Mouse (Mus musculus) cerebellum, adult (tissue): ENCODE data around the gene Myb.
A peak's percentile ranks its signal among the peaks of the same experiment; 100 is the strongest.

Source experiments
- ATAC-seq: cut with Nextera tagmentation; 2 replicates; pipeline ENCODE4 v1.9.2; 2017; ENCODE audit warnings: mild to moderate bottlenecking, moderate library complexity, mixed read lengths; ENCODE audit not compliant: insufficient number of reproducible peaks, low FRiP score, low TSS enrichment

The Myb gene

GRCm38 (mm10) chr10:21160537-21161358, at the start of gene Myb:
Gene Myb (minus strand): TSS chr10:21160984.
- ATAC-seq, result peak; percentile 42; the same call in 1 of the 2 replicates

DNA sequence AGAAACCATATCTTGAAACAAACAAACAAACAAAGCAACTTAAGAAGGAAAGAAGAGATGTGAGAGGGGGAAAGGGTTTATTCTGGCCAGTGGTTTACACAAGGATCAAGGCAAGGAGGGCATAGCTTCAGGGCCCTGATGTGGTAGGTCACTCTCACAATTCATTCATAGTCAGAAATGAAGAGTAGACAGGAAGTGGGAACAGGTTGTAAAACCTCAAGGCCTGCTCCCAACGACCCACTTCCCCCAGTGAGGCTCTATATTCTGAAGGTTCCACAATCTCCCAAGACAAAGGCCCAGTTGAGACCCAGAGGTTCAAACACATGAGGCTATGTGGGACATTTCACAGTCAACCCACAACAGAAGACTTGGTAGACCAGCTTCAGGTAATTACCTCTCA, 46.6 kb upstream of the Myb start:
- ATAC-seq, result no peak

DNA sequence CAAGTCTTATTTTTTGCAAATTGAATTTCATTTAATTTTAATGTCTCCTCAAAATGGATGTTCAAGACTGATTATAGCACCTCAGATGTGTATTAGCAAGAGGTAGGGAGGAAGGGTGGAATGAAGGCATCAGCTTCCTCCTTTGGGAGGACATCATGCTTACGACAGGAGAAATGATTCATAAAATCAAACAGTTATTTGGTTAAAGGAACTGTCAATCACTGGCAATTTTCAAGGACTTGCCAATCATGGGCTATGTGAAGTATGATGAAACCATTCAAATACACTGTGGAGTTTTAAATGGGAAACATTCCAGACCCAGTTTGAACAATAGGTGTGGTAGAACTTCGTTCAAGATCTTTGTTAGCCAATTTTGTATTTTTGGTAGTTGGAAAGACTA, 45.4 kb upstream of the Myb start:
- no peak for ATAC-seq

DNA sequence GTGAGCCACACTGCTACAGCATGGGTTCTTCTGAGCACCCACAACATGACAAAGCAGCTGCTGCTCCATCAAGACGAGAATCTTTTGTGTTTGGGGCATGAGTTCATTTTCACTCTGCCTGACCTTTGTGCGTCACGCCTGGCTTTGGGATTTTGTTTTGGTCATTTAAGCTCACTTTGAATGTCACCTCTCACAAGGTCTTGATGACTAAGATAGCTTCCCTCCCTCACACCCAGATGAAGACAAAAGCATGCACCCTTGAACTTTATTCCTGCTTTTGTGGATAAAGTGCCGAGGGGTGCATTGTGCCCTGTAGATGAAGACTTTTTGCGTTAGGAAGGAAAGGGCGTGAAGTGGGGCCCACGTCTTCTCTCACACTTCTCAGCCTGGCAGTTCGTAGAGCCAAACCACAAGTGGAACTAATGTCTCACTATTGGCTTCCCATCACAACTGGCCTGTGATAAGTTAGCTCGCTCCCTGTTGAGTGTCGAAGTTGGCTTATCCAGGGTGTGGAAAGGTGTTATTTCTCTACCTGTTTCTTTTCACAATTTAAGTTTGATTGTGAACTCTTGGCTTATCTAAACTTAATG, 43.8 kb upstream of the Myb start:
- ATAC-seq, result no peak

DNA sequence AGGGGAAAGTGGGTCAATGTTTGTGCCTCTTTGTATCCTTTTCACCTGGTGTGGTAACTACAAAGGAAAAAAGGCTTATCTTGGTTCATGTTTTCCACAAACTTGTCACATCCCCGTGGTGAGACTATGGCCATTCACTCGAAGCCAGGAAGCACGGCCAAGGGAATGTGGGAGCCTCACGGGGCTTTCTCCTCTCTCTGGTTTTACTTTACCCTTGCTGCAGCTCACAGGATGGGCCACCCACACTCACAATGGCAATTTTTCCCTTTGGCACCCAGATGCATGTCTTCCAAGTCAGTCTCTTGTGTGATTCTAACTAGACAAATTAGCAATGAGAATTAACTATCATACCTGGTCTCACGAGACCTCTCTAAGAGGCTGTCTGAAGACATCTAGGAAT, 43.1 kb upstream of the Myb start:
- no peak for ATAC-seq

DNA sequence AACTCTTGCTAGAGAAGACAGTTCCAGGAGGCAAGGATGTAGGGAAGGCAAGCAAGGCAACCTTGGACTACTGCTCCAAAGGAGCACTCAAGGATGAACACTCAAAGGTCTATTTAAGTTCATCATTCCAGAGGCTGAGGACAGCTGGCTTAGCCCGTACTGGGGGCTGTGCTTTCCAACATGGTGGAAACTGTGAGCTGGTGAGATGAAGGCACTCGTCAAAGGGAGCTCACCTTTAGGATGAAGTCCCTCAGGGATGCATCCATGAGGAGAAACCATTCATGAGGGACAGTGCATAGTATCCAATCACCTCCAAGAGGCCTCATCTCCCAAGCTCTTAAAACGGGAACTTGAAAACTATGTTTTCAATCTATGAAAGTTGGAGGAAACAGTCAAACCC, 42.7 kb upstream of the Myb start:
- ATAC-seq, result no peak

GRCm38 (mm10) chr10:21200761-21201160, 40.0 kb upstream of the Myb start:
- no peak for ATAC-seq

DNA sequence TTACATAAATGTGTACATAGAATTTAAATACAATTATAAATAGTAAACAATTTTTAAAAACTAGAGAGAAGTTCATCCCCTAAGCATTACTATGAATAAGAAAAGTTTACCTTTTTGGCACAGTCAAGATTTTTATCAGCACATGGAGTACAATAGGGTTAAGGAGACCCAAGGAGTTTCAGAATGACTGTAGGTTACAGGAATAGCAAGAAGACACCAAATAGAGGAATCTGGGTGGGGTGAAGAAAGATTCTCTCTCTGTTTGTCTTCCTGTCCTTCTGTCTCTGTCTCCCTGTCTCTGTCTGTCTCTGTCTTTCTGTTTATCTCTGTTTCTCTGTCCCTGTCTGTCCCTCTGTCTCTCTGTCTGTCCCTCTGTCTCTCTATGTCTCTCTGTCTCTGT, 39.5 kb upstream of the Myb start:
- no peak for ATAC-seq

DNA sequence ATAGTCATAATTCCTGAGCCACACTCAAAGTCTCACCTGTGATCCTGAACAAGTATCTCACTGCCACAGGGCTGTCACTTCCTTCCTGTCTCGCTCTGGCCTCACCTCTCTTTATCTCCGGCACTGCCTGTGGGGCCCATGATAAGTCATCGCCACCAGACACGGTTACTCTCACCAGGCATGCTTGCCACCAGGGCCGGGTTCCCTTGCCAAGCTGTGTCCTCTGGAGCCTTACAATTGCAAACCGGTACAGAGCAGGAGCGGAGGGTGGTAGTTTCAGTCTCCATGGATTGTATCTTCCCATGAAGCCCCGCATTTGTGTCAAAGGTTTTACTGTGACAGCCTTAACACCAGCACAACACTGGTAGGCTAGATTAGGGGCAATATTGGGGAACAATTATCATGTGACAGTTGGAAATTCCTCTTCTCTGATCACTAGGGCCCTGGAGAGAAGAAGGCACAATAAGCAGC, 35.9 kb upstream of the Myb start:
- no peak for ATAC-seq

GRCm38 (mm10) chr10:21195597-21195996, 34.8 kb upstream of the Myb start:
- ATAC-seq, result no peak

GRCm38 (mm10) chr10:21193935-21194505, 33.2 kb upstream of the Myb start:
- ATAC-seq, result no peak

DNA sequence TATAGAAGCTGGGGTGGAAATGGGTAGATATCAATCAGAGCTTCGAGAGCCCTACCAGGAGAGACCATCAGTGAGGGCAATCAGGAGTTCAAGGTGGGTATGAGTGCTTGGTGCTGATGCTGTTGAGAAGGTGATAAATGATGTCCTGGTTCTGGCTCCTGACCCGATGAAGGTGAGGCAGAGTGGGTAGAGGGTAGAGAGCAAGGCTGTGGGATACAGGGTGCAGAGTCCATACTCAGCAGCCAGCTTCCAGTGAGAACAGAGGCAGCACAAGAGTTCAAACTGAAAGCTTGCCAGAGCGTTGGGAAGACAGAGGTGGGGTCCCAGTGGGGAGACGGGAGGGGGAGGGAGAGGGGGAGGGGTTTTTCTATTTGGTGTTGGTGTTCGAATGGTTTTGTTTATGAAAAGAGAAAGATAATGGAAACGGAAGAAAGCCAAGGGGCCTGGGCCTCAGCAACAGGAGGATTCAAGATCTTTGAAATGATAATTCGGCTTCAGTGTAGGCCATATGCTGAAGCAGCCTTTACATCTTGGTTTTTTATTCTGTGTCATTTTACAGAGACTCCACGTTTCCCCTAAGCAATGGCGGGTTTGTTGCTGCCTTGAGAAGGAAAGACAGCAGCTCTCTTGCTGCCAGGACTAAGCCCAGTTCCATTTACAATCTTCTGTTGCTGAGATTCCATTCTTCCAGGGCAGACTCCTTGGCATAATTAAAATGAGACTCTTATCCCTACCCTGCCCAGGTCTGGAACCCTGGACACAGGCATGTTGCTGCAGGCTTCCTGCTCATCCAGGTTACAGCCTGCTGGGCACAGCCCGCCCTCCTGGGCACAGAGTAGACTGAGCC, 32.5 kb upstream of the Myb start:
- no peak for ATAC-seq

DNA sequence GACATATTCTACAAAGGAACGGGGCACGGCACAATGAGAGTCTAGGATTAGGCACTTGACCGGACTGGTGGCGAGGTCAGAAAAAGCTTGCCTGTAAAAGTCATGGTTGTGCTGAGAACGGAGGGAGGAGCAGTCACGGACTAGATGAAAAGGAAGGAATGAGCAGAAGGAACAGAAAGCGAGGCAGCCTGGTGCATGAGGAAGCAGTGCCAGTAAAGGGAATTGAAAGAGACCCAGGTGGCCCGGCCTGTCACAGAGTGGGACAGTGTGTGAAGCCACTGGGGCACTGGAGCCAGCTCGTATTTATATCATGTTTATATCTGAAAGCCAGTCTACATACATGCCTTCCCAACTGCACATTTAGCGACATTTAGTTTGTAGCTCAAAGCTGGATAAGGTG, 31.7 kb upstream of the Myb start:
- no peak for ATAC-seq

DNA sequence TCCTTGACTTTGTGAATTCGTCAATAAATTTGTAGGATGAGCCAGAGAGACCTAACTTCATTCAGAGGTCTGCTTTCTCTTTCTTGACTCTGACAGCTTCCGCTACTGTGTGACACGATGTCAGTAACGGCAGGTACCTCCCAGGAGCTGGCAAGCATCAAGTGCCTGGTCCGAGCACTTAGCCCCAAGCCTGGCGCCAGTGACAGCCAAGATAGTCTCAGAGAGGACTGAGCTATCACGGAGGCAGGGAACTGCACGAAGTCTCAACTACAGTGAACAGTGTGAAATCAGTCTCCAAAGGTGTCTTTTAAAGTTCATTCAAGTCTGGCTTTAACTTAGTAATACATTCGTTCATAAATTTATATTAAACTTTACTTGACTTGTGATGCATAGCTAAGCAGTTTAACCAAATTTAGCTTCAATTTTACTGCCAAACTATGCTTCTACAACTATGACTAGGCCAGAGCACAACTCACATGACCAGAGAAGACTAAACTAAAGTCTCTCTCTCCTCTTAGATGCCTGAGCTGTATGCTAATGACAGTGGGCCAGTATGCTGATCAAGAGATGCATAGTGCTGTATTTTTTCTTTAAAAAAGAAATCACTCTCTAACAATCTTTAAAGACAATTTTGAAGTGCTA, 29.1 kb upstream of the Myb start:
- ATAC-seq, result no peak

DNA sequence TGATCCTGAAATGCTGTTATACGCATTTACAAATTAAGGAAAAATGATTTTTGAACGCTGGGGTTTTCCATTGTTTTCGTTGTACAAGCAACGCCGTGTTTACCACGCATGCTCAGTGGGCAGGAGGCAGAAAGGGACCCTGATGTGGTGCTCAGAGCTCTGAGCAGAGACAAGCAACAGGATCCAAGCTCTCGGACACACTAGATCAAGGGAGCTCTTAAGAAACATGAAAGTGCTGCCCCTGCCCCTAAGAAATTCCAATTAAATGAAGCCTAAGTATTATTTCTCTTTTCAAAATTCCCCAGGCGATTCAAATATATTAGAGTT, 28.5 kb upstream of the Myb start:
- peak; percentile 42; the same call in 1 of the 2 replicates for ATAC-seq

GRCm38 (mm10) chr10:21188564-21189274, 27.9 kb upstream of the Myb start:
- peak; percentile 85 for ATAC-seq

DNA sequence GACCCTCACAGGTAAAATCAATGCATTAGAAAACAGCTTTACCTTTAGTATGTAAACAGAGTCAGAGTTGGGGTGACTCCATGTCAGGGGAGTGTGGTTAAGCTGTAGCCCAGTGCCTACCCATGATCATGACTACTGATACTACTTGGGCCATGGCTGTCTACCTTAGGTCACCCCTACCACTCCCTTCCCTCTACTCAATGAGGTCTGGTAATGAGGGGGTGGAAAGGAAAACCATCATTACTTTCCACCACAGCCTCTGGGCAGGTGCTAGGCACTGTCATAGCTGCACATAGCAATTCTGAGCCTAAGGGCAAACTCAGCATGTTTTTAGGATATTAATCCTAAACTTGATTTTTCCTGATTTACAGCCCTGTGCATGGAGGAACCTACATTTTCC, 27.1 kb upstream of the Myb start:
- ATAC-seq, result no peak

GRCm38 (mm10) chr10:21186733-21187132, 25.9 kb upstream of the Myb start:
- ATAC-seq, result no peak

DNA sequence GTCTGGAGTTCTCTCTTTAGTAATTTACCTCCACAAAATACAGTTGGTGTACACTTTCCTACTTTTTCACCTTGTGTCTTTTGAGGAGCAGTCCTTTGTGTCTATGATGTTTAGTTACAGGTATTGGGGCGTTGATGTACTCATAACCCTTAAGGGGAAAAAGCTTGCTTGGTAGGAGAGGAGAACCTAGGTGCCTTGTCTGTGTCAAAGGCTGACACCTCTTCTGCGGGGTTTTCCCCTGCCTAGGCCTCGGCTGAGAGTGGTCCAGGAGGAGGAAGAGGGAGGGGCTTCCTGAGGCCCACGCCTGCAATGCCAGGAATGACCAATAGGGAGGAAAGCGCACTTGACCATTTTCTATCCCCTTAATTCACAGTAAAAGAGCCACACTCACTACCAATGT, 17.9 kb upstream of the Myb start:
- ATAC-seq, result no peak

DNA sequence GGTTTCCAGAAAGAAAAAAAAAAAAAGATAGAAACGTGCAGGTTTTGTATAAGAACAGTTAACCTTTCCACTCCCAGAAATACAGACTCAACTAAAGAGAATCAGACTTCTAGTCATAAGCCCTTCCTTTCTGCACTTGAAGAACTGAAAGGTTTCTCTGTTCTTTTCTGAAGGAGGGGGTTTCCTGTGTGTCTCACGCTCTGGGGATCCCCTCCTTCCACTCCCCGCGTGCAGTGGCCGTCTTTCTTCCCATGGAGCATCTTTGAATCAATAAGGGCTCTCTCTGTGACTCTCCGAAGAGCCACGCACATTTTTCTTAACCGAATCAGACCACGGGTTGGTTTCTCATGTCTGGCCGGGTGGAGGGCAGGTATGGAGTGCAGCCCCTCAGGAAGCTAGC, 17.5 kb upstream of the Myb start:
- ATAC-seq, result no peak
